Mouse (Mus musculus): ENCODE results near the gene Trim39.

DNA sequence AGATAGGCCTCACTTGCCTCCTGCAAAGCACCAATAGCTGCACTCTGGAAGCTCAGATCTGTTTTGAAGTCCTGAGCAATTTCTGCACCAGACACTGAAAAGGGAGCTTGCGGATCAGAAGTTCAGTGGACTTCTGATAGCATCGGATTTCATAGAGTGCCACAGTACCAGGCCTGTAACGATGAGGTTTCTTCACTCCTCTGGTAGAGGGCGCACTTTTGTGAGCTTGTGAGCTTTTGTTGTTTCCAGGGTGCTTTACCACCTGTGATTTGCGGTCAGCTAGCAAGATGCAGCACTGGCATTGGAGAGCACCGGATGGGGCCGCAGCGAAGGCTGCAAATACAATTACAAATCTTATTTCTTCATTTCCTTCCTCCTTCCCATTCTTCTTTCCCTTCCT lies 45.1 kb downstream of the Trim39 start:
- TF ChIP-seq CTCF (IDR thresholded peaks at IDR 0.05; ENCODE audit: extremely low read depth, insufficient read depth, insufficient read length, insufficient replicate concordance) (no peak), POLR2A (IDR thresholded peaks at IDR 0.05; ENCODE audit: low read depth, low read length) (no peak)

Data from spleen, adult 2 months (tissue).